Mouse (Mus musculus): ENCODE measurements at regions not wholly inside any gene's neighbourhood (a gene's known extent, or its start where the extent isn't known, plus 50 kb on each side); places are given as distances from the start of the nearest gene placed in this dataset.

DNA sequence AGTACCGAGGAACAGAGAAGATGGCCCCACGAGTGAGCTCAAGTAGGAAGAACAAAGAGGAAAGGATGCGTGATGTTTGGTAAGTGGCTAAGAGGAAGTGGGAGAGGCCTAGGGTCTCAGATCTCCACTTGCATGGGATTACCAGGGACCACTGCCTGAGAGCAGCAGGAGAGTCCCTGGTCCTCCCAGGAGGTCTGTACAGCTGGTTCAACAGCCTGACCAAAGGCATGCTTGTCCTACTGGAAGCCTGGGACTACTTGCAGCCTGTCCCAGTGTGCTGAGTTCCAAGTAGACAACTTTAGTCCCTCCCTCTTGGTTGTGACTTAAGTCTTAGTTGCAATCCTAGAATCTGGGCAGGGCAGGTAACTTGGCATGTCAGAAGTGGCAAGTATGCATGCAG, 437.5 kb upstream of the Mki67 start:
- Histone ChIP-seq H3K4me3 (ENCODE audit: insufficient read depth, low read depth, low read length) (no peak overlapping the region), H3K27ac (ENCODE audit: insufficient read depth, low read depth, low read length) (no peak overlapping the region), H3K36me3 (ENCODE audit: control insufficient read depth, insufficient read depth, low read length) (no peaks in the 10 kb centered on the region), H3K4me1 (ENCODE audit: control insufficient read depth, insufficient read depth, low read length) (no peaks in the 10 kb centered on the region), H3K27me3 (replicated peaks; ENCODE audit: control insufficient read depth, insufficient read depth, low read length) (no peaks in the 10 kb centered on the region)
- WGBS = 80% methylated on average over 3 of the region's 3 CpGs
- no peak for DNase-seq
- TF ChIP-seq POLR2A (IDR thresholded peaks at IDR 0.05; ENCODE audit: low read depth, low read length) = no peak
- no peak for TF ChIP-seq CTCF (conservative IDR thresholded peaks at IDR 0.05; ENCODE audit: insufficient read depth, insufficient read length, low read depth, low read length)

DNA sequence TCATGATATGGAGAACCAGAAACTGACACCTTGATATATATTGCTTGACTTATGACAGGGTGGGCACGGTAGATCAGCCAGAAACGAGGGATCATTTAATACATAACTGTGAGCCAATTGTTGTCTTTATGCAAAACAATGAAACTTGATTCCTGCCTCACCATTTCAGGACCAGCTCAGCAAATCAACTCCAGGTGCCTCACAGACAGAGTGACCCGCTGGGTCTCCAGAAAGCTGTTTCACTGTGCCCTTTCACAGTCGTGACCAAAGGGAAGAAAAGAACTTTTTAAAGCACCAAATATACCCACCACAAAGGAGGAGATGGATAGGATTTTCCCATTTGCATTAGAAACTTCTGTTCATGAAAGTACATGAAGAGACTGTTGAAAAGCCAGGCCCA, 443.0 kb upstream of the Mki67 start:
- 35% methylated on average over 4 of the region's 4 CpGs for WGBS

DNA sequence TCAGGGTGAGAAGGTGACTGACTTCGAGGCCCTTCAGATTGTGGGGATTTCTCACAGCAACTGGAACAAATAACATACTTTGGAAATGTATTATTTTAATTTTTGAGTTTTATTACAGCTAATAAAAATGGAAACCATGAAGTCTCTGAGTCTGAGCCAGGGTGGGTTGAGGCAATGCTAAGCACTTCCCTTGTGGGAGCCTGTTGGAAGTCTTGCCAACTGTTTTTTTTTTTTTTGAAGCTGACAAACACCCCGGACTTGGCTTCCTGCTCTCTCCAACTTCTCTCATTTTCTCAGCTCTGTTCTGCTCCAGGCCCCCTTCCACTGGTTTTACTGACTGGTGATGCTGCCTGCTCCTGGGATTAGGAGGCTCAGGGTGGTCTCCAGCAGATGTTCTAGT, 445.4 kb upstream of the Mki67 start:
- Histone ChIP-seq H3K4me3 (ENCODE audit: insufficient read depth, low read depth, low read length) (no peak overlapping the region), H3K27me3 (replicated peaks; ENCODE audit: control insufficient read depth, insufficient read depth, low read length) (no peaks in the 10 kb centered on the region), H3K27ac (ENCODE audit: insufficient read depth, low read depth, low read length) (no peak overlapping the region), H3K4me1 (ENCODE audit: control insufficient read depth, insufficient read depth, low read length) (no peaks in the 10 kb centered on the region), H3K36me3 (ENCODE audit: control insufficient read depth, insufficient read depth, low read length) (no peaks in the 10 kb centered on the region)
- 75% methylated on average over 2 of the region's 2 CpGs for WGBS
- DNase-seq = no peak
- TF ChIP-seq CTCF (conservative IDR thresholded peaks at IDR 0.05; ENCODE audit: insufficient read depth, insufficient read length, low read depth, low read length) (no peak), POLR2A (IDR thresholded peaks at IDR 0.05; ENCODE audit: low read depth, low read length) (no peak)

More for the DNA sequence above, 443.0 kb upstream of the Mki67 start:
- TF ChIP-seq CTCF (conservative IDR thresholded peaks at IDR 0.05; ENCODE audit: insufficient read depth, insufficient read length, low read depth, low read length) (no peak), POLR2A (IDR thresholded peaks at IDR 0.05; ENCODE audit: low read depth, low read length) (no peak)
- Histone ChIP-seq H3K27me3 (replicated peaks; ENCODE audit: control insufficient read depth, insufficient read depth, low read length) (no peaks in the 10 kb centered on the region), H3K27ac (ENCODE audit: insufficient read depth, low read depth, low read length) (no peak overlapping the region), H3K4me1 (ENCODE audit: control insufficient read depth, insufficient read depth, low read length) (no peaks in the 10 kb centered on the region), H3K36me3 (ENCODE audit: control insufficient read depth, insufficient read depth, low read length) (no peaks in the 10 kb centered on the region), H3K4me3 (ENCODE audit: insufficient read depth, low read depth, low read length) (no peak overlapping the region)
- no peak for DNase-seq

DNA sequence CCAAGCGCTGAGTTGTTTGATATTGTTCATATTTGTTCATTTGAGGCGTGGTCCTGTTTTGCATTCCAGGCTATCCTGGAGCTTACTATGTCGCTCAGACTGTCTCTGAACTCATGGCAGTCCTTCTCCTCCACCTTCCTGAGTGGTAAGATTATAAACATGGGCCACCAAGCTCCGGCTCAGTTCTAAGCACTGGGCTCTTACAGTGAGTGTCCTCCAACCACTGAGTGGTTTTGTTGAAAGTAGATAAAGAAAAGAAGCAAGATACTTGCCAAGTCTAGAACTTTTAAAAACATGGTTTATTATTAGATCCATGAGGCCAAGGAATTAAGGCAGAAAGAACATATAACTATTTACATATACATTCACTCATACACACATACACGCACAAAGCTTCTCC, 448.7 kb upstream of the Mki67 start:
- TF ChIP-seq CTCF (conservative IDR thresholded peaks at IDR 0.05; ENCODE audit: insufficient read depth, insufficient read length, low read depth, low read length) (no peak), POLR2A (IDR thresholded peaks at IDR 0.05; ENCODE audit: low read depth, low read length) (no peak)
- Histone ChIP-seq H3K4me1 (ENCODE audit: control insufficient read depth, insufficient read depth, low read length) (no peaks in the 10 kb centered on the region), H3K36me3 (ENCODE audit: control insufficient read depth, insufficient read depth, low read length) (no peaks in the 10 kb centered on the region), H3K27me3 (replicated peaks; ENCODE audit: control insufficient read depth, insufficient read depth, low read length) (no peaks in the 10 kb centered on the region), H3K4me3 (ENCODE audit: insufficient read depth, low read depth, low read length) (no peak overlapping the region), H3K27ac (ENCODE audit: insufficient read depth, low read depth, low read length) (no peak overlapping the region)
- WGBS = 89% methylated on average over 5 of the region's 5 CpGs
- no peak for DNase-seq

DNA sequence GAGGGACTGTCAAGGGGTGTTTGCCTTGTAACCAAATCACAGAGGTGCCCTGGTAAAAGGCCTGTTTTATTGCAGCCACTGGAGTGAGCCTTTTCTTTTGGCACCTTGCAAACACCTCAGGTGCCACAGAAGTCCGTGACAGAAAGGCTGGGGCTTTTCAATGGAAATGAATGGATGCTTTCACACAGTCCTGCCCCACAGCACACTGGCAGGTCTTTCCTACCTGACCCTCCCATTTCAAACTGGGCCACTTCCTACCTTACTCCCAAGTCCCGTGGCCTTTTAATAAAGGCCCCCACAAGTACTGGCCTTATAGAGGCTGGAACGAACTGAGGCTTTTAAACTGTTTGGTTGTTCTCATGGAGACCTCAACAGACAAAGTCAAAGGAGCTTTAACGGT, 453.1 kb upstream of the Mki67 start:
- DNase-seq = peak; percentile 5
- 69% methylated on average over 4 of the region's 4 CpGs for WGBS
- no peaks in the 10 kb centered on the region for H3K36me3 ChIP-seq (ENCODE audit: control insufficient read depth, insufficient read depth, low read length)
- TF ChIP-seq POLR2A (IDR thresholded peaks at IDR 0.05; ENCODE audit: low read depth, low read length) = no peak
- no peak for TF ChIP-seq CTCF (conservative IDR thresholded peaks at IDR 0.05; ENCODE audit: insufficient read depth, insufficient read length, low read depth, low read length)
- H3K27me3 ChIP-seq (replicated peaks; ENCODE audit: control insufficient read depth, insufficient read depth, low read length) = no peaks in the 10 kb centered on the region
- no peak overlapping the region for H3K27ac ChIP-seq (ENCODE audit: insufficient read depth, low read depth, low read length)
- no peaks in the 10 kb centered on the region for H3K4me1 ChIP-seq (ENCODE audit: control insufficient read depth, insufficient read depth, low read length)
- no peak overlapping the region for H3K4me3 ChIP-seq (ENCODE audit: insufficient read depth, low read depth, low read length)

DNA sequence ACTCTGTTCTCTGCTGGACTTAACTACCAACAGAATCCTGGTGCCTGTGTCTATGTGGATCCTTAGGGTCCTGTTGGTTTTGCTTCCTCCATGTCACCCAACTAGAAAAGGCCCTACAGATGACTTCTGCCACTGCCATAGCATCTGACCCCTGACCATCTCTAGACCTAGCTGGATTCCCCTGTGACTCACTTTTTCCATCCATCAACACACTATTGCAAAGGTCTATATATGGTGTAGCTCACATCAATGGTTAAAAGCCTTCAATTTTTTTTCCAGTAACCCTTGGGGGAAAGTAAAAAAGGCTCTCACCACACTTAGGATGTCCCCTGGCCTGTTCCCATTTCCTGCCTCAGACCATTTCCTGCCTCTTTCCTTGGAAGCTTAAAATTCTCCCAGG, 460.2 kb upstream of the Mki67 start:
- H3K36me3 ChIP-seq (ENCODE audit: control insufficient read depth, insufficient read depth, low read length) = no peaks in the 10 kb centered on the region
- TF ChIP-seq POLR2A (IDR thresholded peaks at IDR 0.05; ENCODE audit: low read depth, low read length) = no peak
- no peak for TF ChIP-seq CTCF (conservative IDR thresholded peaks at IDR 0.05; ENCODE audit: insufficient read depth, insufficient read length, low read depth, low read length)
- H3K4me1 ChIP-seq (ENCODE audit: control insufficient read depth, insufficient read depth, low read length) = no peaks in the 10 kb centered on the region
- no peak overlapping the region for H3K27ac ChIP-seq (ENCODE audit: insufficient read depth, low read depth, low read length)
- no peak for DNase-seq
- no peaks in the 10 kb centered on the region for H3K27me3 ChIP-seq (replicated peaks; ENCODE audit: control insufficient read depth, insufficient read depth, low read length)
- H3K4me3 ChIP-seq (ENCODE audit: insufficient read depth, low read depth, low read length) = no peak overlapping the region

DNA sequence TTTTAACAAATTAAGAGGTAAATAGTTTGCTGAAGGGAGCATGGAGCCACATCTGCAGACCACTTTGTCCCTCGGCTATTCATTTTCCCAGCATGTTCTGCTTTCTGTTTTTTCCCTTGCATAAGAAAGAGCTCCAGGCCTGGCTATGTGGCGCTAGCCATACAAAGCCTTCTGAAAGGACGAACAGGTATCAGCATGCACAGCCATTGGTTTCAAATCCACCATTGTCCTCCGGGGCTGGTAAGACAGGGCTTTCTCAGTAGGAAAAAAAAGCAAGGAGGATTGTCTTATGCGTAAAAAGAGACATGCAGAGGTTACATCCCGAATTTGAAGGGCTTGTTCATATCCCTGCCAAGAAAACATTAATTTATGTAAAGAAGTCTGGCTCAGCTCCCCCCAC, 464.8 kb upstream of the Mki67 start:
- H3K36me3 ChIP-seq (ENCODE audit: control insufficient read depth, insufficient read depth, low read length) = no peaks in the 10 kb centered on the region
- 0 out of 2 replicates have a peak, but pooled peaks cover 3% of the 10 kb centered on the region for H3K4me1 ChIP-seq (ENCODE audit: control insufficient read depth, insufficient read depth, low read length)
- H3K27ac ChIP-seq (ENCODE audit: insufficient read depth, low read depth, low read length) = no peak overlapping the region
- no peaks in the 10 kb centered on the region for H3K27me3 ChIP-seq (replicated peaks; ENCODE audit: control insufficient read depth, insufficient read depth, low read length)
- WGBS = 69% methylated on average over 6 of the region's 6 CpGs
- H3K4me3 ChIP-seq (ENCODE audit: insufficient read depth, low read depth, low read length) = no peak overlapping the region
- DNase-seq = no peak
- TF ChIP-seq POLR2A (IDR thresholded peaks at IDR 0.05; ENCODE audit: low read depth, low read length) (no peak), CTCF (conservative IDR thresholded peaks at IDR 0.05; ENCODE audit: insufficient read depth, insufficient read length, low read depth, low read length) (no peak)

DNA sequence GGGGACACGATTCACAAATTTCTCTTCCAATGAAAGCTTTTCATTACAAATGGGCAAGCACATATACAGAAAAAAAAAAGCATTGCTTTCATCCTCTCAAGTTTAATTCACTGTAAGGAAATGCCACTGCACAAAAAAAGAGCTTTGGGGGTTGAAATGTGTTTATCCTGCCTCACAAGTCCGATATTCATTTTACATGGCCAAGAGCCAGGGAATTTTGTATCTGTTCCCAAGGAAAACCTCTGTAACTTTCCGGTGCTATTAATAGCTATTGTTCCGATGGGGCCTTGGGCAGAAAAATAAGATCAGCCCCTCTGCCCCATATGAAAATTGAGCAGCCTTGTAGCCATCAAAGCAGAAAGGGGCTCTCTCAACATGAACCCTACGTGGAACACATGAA, 465.9 kb upstream of the Mki67 start:
- no peaks in the 10 kb centered on the region for H3K36me3 ChIP-seq (ENCODE audit: control insufficient read depth, insufficient read depth, low read length)

More for the DNA sequence above, 465.9 kb upstream of the Mki67 start:
- H3K4me1 ChIP-seq (ENCODE audit: control insufficient read depth, insufficient read depth, low read length) = 0 out of 2 replicates have a peak, but pooled peaks cover 3% of the 10 kb centered on the region
- H3K27me3 ChIP-seq (replicated peaks; ENCODE audit: control insufficient read depth, insufficient read depth, low read length) = no peaks in the 10 kb centered on the region
- H3K27ac ChIP-seq (ENCODE audit: insufficient read depth, low read depth, low read length) = no peak overlapping the region
- no peak for DNase-seq
- no peak overlapping the region for H3K4me3 ChIP-seq (ENCODE audit: insufficient read depth, low read depth, low read length)
- TF ChIP-seq CTCF (conservative IDR thresholded peaks at IDR 0.05; ENCODE audit: insufficient read depth, insufficient read length, low read depth, low read length) (no peak), POLR2A (IDR thresholded peaks at IDR 0.05; ENCODE audit: low read depth, low read length) (no peak)
- WGBS = 57% methylated on average over 5 of the region's 5 CpGs
